Mouse (Mus musculus) CH12.LX (cell line): ENCODE measurements around the gene Coch.

Experiments used
- CTCF ChIP-seq, 2 experiments: IDR thresholded peaks in 1 of 2; conservative IDR thresholded peaks in 1 of 2; 2 replicates each; pipeline ENCODE4 v1.5.1; 2011 to 2012; ENCODE audit warnings: low read depth in 2 of 2, low read length in 2 of 2, improper control_type of control experiment in 1 of 2, inconsistent platforms in 1 of 2, mild to moderate bottlenecking in 1 of 2, moderate library complexity in 1 of 2
- E2F4 ChIP-seq: IDR thresholded peaks from 2 replicates; pipeline ENCODE4 v1.6.1; 2011; ENCODE audit warnings: low read depth, low read length, improper control_type of control experiment; ENCODE audit not compliant: insufficient replicate concordance
- HCFC1 ChIP-seq: IDR thresholded peaks from 2 replicates; pipeline ENCODE4 v1.6.1; 2012; ENCODE audit warnings: low read depth, mild to moderate bottlenecking, inconsistent platforms, low read length, improper control_type of control experiment
- IRF4 ChIP-seq: IDR thresholded peaks from 2 replicates; pipeline ENCODE4 v1.6.1; 2014; ENCODE audit warnings: low read depth, mild to moderate bottlenecking, inconsistent platforms, low read length, improper control_type of control experiment
- JUN ChIP-seq: IDR thresholded peaks from 2 replicates; pipeline ENCODE4 v1.6.1; 2011; ENCODE audit warnings: low read depth, mild to moderate bottlenecking, low read length, improper control_type of control experiment, moderate library complexity; ENCODE audit not compliant: insufficient read depth
- MYC ChIP-seq: IDR thresholded peaks from 2 replicates; pipeline ENCODE4 v1.6.1; 2011; ENCODE audit warnings: low read depth, mild to moderate bottlenecking, improper control_type of control experiment, low read length
- PAX5 ChIP-seq: IDR thresholded peaks from 2 replicates; pipeline ENCODE4 v1.6.1; 2012; ENCODE audit warnings: low read length, inconsistent platforms, mixed read lengths
- POLR2A ChIP-seq: IDR thresholded peaks from 2 replicates; pipeline ENCODE4 v1.6.1; 2011; ENCODE audit warnings: low read depth, mild to moderate bottlenecking, improper control_type of control experiment, low read length
- TCF12 ChIP-seq: IDR thresholded peaks from 2 replicates; pipeline ENCODE4 v1.6.1; 2014; ENCODE audit warnings: low read depth, mild to moderate bottlenecking, inconsistent platforms, low read length, improper control_type of control experiment
- ZKSCAN1 ChIP-seq: IDR thresholded peaks from 2 replicates; pipeline ENCODE4 v1.6.1; 2012; ENCODE audit warnings: low read depth, inconsistent platforms, low read length, improper control_type of control experiment, borderline replicate concordance

GRCm38 (mm10) chr12:51623366-51623694, 30.2 kb downstream of the Coch start:
- TF ChIP-seq E2F4 (no peak), POLR2A (no peak), JUN (no peak), ZKSCAN1 (no peak), TCF12 (no peak), PAX5 (no peak), MYC (no peak), HCFC1 (no peak), CTCF (conservative IDR thresholded peaks at IDR 0.05 in 1 of 2, IDR thresholded peaks at IDR 0.05 in 1 of 2; ENCODE audit: low read depth in 2 of 2, low read length in 2 of 2) (no peak), IRF4 (no peak)
